Mouse (Mus musculus) naive thymus-derived CD4-positive, alpha-beta T cell, adult 2 months (primary cell): ENCODE results near the gene Olfr479.
"Not testable (repeated sequence)": the region's sequence is repeated elsewhere in the genome, so short reads cannot be mapped to it uniquely, and the experiment has no call there.

Source experiments
- DNase-seq: peaks from one replicate; pipeline ENCODE4 v3.0.0-alpha.2; 2011; ENCODE audit warnings: low read depth

Gene Olfr479

DNA sequence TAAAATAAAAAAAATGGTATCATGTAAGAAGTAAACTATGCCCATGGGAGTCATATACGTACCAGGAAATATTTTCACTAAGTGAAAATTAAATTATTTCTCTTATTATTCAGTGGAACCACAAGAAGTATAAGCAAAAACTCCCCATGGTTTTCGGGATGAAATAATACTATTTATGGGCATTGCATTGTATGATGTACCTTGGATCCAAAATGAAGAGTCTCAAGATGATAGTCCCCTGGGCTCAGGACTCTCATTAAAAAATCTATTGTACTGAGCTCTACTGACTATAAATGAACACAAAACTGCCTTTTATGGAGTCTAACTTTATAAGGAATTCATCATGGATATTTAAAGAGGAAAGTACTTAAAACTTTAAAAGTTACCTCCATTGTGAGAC is at the start of gene Olfr479:
Gene Olfr479, plus strand, starts transcription at position 301 of the 400 bp plus-strand sequence.
- DNase-seq: no peak

DNA sequence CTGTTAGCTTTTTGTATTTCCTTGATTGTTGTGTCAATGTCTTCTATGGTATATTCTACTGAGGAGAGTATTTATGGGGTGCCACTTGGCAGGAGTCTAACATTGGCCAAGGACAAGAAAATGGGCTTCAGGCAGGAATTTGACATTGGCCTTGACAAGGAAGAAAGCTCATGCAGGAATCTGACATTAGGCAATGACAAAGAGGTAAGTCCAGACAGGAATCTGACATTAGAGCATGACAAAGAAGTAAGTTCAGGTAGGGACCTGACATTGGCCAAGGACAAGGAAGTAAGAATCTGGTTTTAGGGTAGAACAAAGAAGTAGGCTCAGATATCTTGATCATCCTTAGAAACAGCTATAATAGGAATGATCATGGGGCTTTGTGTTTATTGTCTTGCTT is 36.2 kb upstream of the Olfr479 start:
- DNase-seq: not testable (repeated sequence)

DNA sequence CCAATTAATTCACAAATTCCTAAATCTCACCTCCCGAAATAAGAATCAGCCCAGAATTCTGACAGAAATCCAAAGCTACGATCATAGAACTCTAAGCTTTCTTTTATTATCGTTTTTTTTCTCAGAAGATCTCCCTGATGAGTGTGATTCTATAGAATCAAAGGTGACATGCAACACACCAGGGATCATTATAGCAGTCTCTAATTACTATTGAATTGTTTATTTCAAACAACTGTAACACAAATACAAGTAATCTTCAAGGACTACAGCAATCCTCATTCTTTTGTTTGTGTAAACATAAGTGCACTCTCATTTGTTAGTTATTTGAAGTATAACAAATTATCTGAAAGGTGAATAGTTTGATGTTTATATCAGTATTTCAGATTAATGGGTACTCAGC is 16.6 kb upstream of the Olfr479 start, which contains the start of gene Olfr478:
Gene Olfr478, minus strand, starts transcription at position 101 of the 400 bp plus-strand sequence.
- no peak for DNase-seq

DNA sequence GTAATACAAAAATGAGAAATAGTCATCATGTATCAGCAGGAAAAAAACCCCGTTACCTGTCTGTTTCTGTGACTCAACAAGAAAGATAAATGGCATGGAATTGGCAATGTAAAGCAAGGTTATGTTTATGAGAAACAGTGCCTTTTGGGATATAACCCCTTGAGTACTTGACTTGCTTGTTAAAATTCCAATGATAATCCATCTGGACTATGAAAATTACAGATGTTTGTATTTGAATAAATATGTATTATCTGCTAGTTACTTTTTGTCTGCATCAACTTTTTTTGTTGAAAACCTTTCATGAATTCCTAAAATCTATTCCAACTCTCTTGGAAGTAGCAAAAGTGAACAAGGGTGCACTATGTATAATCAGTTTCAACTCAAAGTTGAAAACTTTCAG is 16.8 kb downstream of the Olfr479 start, which contains the start of gene Olfr480:
Gene Olfr480, minus strand, starts transcription at position 101 of the 400 bp plus-strand sequence.
- DNase-seq: no peak

DNA sequence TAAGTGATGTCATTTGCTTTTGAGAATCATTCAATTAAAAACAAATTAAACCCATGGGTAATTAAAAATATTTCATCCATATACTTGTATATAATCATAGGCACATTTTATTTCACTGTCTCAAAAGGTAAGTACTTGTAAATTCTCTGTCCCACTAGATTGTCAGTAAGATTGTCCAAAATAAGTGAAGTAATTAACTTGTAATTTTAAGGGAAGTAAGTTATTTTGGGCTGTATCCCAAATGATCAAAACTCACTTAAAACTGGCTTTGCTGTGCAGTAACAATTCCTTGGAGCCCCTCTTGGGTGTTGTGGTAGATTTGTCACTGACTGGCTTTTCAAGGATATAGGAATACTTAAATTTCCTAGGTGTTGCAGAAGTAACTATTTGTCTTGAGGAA is 29.1 kb downstream of the Olfr479 start, which contains the start of gene Olfr481:
Gene Olfr481, plus strand, starts transcription at position 301 of the 400 bp plus-strand sequence.
- DNase-seq: no peak

DNA sequence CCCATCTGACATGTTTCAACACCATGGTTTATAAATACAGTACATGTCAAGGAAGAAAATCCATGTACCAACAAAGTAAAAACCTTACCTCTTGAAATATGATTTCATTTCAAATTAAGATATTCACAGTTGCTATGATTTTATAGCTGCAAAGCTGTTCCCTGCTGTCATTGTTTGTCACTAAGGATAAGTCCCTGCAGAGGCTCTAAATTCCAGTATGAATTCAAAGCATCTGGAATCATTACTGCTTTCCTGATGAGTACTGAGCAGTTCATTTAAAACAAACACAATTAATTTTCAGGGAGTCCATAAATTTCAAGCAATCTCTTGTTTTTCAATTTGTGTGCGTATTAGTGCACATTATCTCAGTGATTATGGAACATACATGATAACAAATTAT is 47.0 kb downstream of the Olfr479 start, which contains the start of gene Olfr482:
Gene Olfr482, minus strand, starts transcription at position 101 of the 400 bp plus-strand sequence.
- no peak for DNase-seq

DNA sequence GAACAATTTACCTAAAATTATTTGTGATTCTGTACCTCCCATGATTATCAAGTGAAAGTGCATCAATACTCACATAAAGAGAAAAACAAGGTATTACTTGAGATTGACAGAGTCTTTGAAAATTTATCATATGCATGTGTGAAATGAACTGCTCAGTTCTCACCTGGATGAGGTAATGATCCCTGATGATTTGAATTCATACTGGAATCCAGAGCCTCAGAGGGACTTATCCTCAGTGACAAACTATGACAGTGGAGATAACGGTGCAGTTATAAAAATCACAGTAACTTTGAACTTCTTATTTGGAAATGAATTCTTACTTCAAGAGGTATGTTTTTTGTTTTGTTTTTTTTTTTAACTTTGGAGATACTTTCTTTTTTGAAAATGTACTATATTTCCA is 50.1 kb downstream of the Olfr479 start, which contains the start of gene Olfr483:
Gene Olfr483, plus strand, starts transcription at position 301 of the 400 bp plus-strand sequence.
- DNase-seq: no peak
